Mouse (Mus musculus) embryonic facial prominence, embryonic 11.5 days (tissue): ENCODE measurements around the gene Pbx1. TPM values are rescaled to one million over a fixed set of nuclear protein-coding genes. Genes with fewer than 3 reads are reported as not detected.

Source experiments
- ATAC-seq: fragments of 200-750 bp; cut with Nextera tagmentation; replicated peaks from 2 replicates; pipeline ENCODE4 v1.8.0; 2017; ENCODE audit warnings: low read depth; ENCODE audit not compliant: insufficient number of reproducible peaks, low FRiP score, low TSS enrichment
- DNase-seq: peaks from one replicate; pipeline ENCODE4 v3.0.0-alpha.2; 2015; ENCODE audit warnings: low spot score
- H3K27ac ChIP-seq: fragments of 300-500 bp; sonication (generic); replicated peaks from 2 replicates; pipeline ENCODE4 v1.5.1; 2014; ENCODE audit warnings: mild to moderate bottlenecking, low read depth, low read length, control low read depth
- H3K27me3 ChIP-seq: fragments of 300-500 bp; sonication (generic); 2 replicates; pipeline ENCODE4 v1.6.1; 2014; ENCODE audit warnings: mild to moderate bottlenecking, low read length, moderate library complexity, mixed read lengths; ENCODE audit not compliant: control insufficient read depth, insufficient read depth
- H3K36me3 ChIP-seq: fragments of 300-500 bp; sonication (generic); replicated peaks from 2 replicates; pipeline ENCODE4 v1.6.1; 2014; ENCODE audit warnings: low read depth, mild to moderate bottlenecking, low read length, moderate library complexity, mixed read lengths; ENCODE audit not compliant: control insufficient read depth, insufficient read depth
- H3K4me1 ChIP-seq: fragments of 300-500 bp; sonication (generic); 2 replicates; pipeline ENCODE4 v1.6.1; 2014; ENCODE audit warnings: low read length, mixed read lengths; ENCODE audit not compliant: control insufficient read depth, insufficient read depth
- H3K4me2 ChIP-seq: fragments of 300-500 bp; sonication (generic); 2 replicates; pipeline ENCODE4 v1.6.1; 2014; ENCODE audit warnings: low read depth, mild to moderate bottlenecking, control low read depth, low read length, moderate library complexity
- H3K4me3 ChIP-seq: fragments of 300-500 bp; sonication (generic); 2 replicates; pipeline ENCODE4 v1.5.1; 2014; ENCODE audit warnings: low read depth, low read length, control low read depth
- H3K9ac ChIP-seq: fragments of 300-500 bp; sonication (generic); replicated peaks from 2 replicates; pipeline ENCODE4 v1.6.1; 2014; ENCODE audit warnings: mild to moderate bottlenecking, control low read depth, low read length
- H3K9me3 ChIP-seq: fragments of 300-500 bp; sonication (generic); replicated peaks from 2 replicates; pipeline ENCODE4 v1.6.1; 2016; ENCODE audit warnings: mild to moderate bottlenecking, low read length, inconsistent platforms, mixed read lengths; ENCODE audit not compliant: control insufficient read depth
- WGBS: fragments of 180-500 bp; shearing (Covaris S2); extraction: QIAGEN DNeasy Blood & Tissue Kit; methylation state at CpG from one replicate; pipeline ENCODE4 v1.1.7; 2014; 5-methylcytosine and 5-hydroxymethylcytosine counted together
- polyA plus RNA-seq: library from polyadenylated mRNA; unstranded; fragments of >200 nt; fragmentation: Nextera tagmentation; extraction: Ambion mirVana; gene quantifications from 2 replicates; pipeline ENCODE4 v1.2.1, GENCODE M21; 2014

Pbx1 gene
- polyA plus RNA-seq, 1 experiment from 2014 or later: 47.8 TPM

DNA sequence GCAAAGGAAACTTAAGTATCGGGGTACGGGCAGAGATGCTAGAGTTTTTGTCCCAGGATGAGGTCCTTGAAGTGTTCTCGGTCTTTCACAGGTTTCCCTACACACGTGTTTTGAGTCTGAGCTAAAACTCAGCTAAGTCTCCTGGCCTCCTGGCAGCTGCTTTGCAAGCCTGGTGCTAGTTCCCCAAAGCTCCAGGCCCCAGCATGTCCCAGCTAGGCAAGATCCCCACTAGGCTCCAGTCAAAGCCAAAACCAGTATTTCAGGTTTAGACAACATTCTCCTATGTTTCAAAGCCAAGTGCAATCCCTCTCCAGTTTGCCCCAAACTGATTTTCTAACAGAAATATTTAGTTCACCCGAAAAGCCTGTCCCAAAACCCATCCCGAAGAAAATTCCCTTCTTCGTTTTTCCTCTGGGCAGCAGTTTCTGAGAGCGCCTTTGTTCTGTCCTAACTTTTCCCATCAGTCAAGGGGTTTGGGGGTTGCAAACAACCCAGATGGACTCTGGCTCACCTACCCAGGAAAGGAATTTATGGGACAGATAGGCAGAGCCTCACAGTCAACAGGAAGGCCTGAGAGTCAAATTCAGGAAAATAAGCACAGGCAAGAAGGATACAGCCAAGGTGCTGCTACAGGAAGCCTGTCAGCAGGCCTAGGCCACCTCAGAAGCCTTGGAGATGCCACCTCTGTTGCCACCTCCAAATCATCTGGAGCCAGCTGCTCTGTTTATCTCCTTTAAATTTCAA, 97.1 kb downstream of the Pbx1 start:
- DNase-seq: peak; percentile 65
- no peak overlapping the region for H3K4me2 ChIP-seq
- no peak overlapping the region for H3K9ac ChIP-seq
- H3K27me3 ChIP-seq: no peaks in the 10 kb centered on the region
- H3K4me3 ChIP-seq: no peak overlapping the region
- H3K27ac ChIP-seq: peak overlapping the region; percentile 32; the same call in 1 of the 2 replicates
- 81% methylated on average over 8 of the region's 8 CpGs for WGBS
- no peak for ATAC-seq
- no peaks in the 10 kb centered on the region for H3K9me3 ChIP-seq
- no peaks in the 10 kb centered on the region for H3K4me1 ChIP-seq
- no peaks in the 10 kb centered on the region for H3K36me3 ChIP-seq

- WGBS: 92% methylated on average over 9 of the region's 9 CpGs
- no peak for DNase-seq
- H3K4me1 ChIP-seq: no peaks in the 10 kb centered on the region
Observed at GRCm38 (mm10) chr1:168332056-168332455, 100.0 kb downstream of the Pbx1 start.

DNA sequence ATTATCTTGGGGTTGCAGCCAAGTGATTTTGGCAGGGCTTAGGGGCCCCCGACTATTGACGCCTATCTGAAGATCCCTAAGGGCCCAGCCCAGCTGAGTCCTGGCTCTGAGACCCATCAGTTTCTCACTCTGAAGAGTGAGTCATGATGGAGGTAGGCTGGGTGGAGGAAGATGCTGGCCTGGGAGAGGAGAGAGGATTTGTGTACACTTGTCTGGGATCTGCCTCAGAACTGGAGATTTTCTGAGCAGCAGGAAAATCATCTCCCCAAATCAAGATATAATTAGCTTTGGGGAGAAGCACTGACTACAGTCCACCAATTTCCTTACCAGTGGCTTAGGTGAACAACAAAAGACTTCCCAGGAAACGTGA, 103.8 kb downstream of the Pbx1 start:
- Histone ChIP-seq H3K9ac (no peak overlapping the region), H3K9me3 (no peaks in the 10 kb centered on the region), H3K27me3 (no peaks in the 10 kb centered on the region), H3K4me1 (peaks cover 2% of the 10 kb centered on the region), H3K4me3 (no peak overlapping the region), H3K4me2 (no peak overlapping the region), H3K36me3 (no peaks in the 10 kb centered on the region), H3K27ac (no peak overlapping the region)
- no peak for ATAC-seq
- no peak for DNase-seq
- WGBS: 58% methylated on average over 3 of the region's 3 CpGs

More at GRCm38 (mm10) chr1:168332056-168332455, 100.0 kb downstream of the Pbx1 start:
- H3K4me2 ChIP-seq: no peak overlapping the region
- no peak overlapping the region for H3K4me3 ChIP-seq
- no peaks in the 10 kb centered on the region for H3K36me3 ChIP-seq
- H3K27me3 ChIP-seq: no peaks in the 10 kb centered on the region
- H3K27ac ChIP-seq: no peak overlapping the region
- no peaks in the 10 kb centered on the region for H3K9me3 ChIP-seq
- no peak overlapping the region for H3K9ac ChIP-seq
- ATAC-seq: no peak

DNA sequence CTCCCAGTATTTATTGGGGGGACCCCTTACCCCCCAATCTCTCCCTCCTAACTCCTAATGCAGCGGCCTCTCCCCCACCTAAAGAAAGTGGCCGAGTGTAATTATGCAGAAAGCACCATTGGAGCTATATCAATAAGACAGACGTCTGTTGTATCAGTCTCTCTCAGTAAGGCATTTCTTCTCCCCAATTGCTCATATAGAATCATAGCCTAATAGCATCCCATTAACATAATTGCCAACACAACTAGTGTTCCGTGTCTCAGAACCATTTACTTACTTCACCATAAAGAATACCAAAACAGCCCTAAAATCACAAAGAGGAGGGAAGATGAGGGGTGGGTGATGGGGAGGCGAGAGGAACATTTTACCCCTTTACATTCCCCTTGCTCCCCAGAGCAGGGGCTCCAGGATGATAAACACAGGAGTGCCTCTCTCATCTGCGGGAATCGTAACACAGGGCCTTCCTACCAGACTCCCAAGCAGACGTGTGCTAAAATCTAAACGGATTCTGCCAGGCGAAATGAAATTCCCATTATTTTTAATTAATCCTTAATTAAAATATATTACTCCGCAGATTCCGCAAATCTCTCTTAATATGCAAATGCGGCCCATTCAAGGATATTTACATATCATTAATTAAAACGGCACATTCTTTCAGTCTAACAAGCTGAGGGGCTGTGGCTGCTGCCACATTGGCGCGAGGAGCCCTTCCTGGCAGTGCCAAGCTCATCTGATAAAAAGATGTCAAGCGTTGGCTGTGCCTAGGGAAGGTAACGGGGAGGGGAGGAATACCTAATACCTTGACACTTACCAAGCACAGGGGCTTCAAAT, 104.5 kb downstream of the Pbx1 start:
- Histone ChIP-seq H3K4me2 (no peak overlapping the region), H3K9me3 (no peaks in the 10 kb centered on the region), H3K4me1 (peaks cover 2% of the 10 kb centered on the region), H3K9ac (no peak overlapping the region), H3K4me3 (no peak overlapping the region), H3K27me3 (no peaks in the 10 kb centered on the region), H3K27ac (no peak overlapping the region), H3K36me3 (no peaks in the 10 kb centered on the region)
- 78% methylated on average over 18 of the region's 18 CpGs for WGBS
- ATAC-seq (no peak), DNase-seq (no peak)

GRCm38 (mm10) chr1:168325786-168326185, 106.3 kb downstream of the Pbx1 start:
- H3K4me3 ChIP-seq: no peak overlapping the region
- no peaks in the 10 kb centered on the region for H3K27me3 ChIP-seq
- H3K27ac ChIP-seq: no peak overlapping the region
- H3K4me1 ChIP-seq: peaks cover 2% of the 10 kb centered on the region
- no peak for ATAC-seq
- 56% methylated on average over 4 of the region's 4 CpGs for WGBS
- no peaks in the 10 kb centered on the region for H3K36me3 ChIP-seq
- no peak overlapping the region for H3K4me2 ChIP-seq
- DNase-seq: no peak
- H3K9ac ChIP-seq: no peak overlapping the region
- no peaks in the 10 kb centered on the region for H3K9me3 ChIP-seq

DNA sequence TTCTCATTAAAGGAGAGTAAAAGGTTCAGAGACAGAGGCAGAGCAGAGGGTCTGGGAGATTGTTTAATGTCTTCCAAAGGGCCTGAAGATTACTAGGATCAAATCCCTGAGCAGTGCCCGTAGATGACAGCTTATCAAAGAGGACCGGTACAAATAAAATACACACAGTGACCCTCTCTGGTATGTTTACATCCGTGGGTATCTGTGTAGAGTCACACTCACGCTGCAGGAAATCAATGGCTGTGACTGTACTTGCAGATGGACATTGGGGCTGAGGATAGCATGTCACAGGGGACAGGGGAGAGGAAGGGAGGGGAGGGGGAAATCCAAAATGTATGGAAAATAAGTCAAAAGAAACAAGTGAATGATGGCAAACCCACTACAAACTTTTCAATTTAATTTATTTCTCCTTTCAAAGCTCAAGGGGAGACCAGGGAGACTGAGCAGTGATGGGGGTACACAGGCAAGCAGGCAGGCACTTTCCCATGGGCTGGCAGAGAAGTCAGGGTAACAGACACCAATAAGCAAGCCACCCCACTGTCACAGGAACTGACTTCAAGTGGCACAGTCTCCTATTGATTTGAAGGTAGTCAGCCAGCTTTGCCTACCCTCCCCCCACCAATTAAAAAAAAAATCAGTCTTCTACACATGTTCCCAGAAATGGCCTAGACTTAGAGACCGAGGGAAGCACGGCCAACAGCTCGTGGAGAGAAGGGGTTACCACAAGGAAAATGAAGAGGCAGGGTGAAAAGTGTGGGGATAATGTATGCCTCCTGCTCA, 107.6 kb downstream of the Pbx1 start:
- 51% methylated on average over 7 of the region's 7 CpGs for WGBS
- no peak overlapping the region for H3K27ac ChIP-seq

DNA sequence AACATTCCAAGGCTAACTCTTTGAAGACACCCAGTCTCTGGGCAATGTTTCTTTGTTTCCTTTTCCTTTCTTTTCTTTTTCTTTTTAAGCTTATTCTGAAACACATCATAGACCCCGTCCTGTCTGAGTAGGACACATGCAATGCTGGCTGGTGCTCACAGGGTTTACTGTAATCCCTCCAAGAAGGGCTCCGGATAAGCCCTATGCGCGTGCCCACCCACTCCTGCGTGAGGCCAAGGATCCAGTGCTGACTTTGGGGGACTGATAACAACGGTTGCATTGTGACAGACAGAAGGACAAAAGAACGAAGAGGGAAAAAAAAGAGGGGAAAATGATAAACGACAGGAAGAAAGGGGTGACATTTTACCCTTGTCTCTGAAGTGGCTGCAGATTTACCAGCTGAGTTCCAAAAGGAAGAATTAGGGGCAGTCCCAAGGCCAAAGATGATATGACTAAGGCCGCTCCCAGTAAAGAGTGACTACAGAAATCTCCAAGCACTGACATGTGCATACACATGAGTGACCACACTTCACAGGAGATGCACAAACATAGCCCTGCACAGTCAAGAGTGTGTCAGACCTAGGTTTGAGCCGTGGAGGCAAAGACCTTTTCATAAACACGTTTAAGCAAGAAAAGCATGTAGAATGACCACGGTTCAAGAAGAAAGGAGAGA, 108.5 kb downstream of the Pbx1 start:
- H3K4me2 ChIP-seq: no peak overlapping the region
- H3K4me1 ChIP-seq: peaks cover 2% of the 10 kb centered on the region
- DNase-seq: no peak
- ATAC-seq: no peak
- WGBS: 68% methylated on average over 12 of the region's 12 CpGs
- H3K27me3 ChIP-seq: no peaks in the 10 kb centered on the region
- H3K9me3 ChIP-seq: no peaks in the 10 kb centered on the region
- H3K4me3 ChIP-seq: no peak overlapping the region
- H3K27ac ChIP-seq: no peak overlapping the region
- H3K9ac ChIP-seq: no peak overlapping the region
- H3K36me3 ChIP-seq: no peaks in the 10 kb centered on the region

More for the DNA sequence above, 107.6 kb downstream of the Pbx1 start:
- Histone ChIP-seq H3K9me3 (no peaks in the 10 kb centered on the region), H3K9ac (no peak overlapping the region), H3K36me3 (no peaks in the 10 kb centered on the region), H3K4me2 (no peak overlapping the region), H3K27me3 (no peaks in the 10 kb centered on the region), H3K4me3 (no peak overlapping the region), H3K4me1 (peaks cover 2% of the 10 kb centered on the region)
- DNase-seq (no peak), ATAC-seq (no peak)
